Mouse (Mus musculus) brain, embryonic 14.5 days (tissue): Measurements from ENCODE around the gene Cpne9. TPM values are rescaled to one million over a fixed set of nuclear protein-coding genes. Genes with fewer than 3 reads are reported as not detected.

Source experiments
- DNase-seq: peaks from one replicate; pipeline ENCODE4 v3.0.0-alpha.2; 2011; ENCODE audit warnings: low read depth
- CTCF ChIP-seq: fragments of 200-500 bp; IDR thresholded peaks from 2 replicates; pipeline ENCODE4 v1.5.1; 2012; ENCODE audit warnings: inconsistent platforms, mild to moderate bottlenecking, moderate library complexity, borderline replicate concordance; ENCODE audit not compliant: insufficient read depth, insufficient read length; ENCODE audit errors: extremely low read depth
- POLR2A ChIP-seq: fragments of 200-500 bp; IDR thresholded peaks from 2 replicates; pipeline ENCODE4 v1.6.1; 2012; ENCODE audit warnings: mild to moderate bottlenecking, inconsistent platforms, borderline replicate concordance; ENCODE audit not compliant: poor library complexity, insufficient read depth, insufficient read length, severe bottlenecking; ENCODE audit errors: extremely low read depth
- polyA plus RNA-seq: library from polyadenylated mRNA; depleted of rRNA; stranded (reverse); fragments of >200 nt; gene quantifications from 2 replicates; pipeline ENCODE4 v1.2.3, GENCODE M21; 2012; rRNA removed

The Cpne9 gene
- polyA plus RNA-seq, 1 experiment: 4.2 TPM

DNA sequence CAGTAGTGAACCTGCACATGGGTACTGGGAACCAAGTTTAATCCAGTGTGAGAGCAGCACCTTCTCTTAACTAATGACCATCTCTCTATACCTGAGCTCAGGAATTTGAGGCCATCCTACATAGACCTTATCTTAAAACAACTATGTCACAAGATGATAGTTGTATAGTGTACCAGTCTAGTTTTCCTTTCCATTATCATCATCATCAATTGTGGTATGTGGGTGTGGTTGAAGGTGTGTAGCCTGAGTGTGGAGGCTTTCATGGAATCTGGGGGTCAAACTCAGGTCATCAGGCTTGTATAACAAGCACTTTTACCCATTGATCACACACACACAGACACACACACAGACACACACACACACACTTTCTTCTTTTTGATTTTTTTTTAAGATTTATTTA lies 68.4 kb downstream of the Cpne9 start:
- TF ChIP-seq CTCF (no peak), POLR2A (no peak)
- no peak for DNase-seq

- TF ChIP-seq CTCF: no peak
- TF ChIP-seq POLR2A: no peak
- DNase-seq: no peak
Measured at GRCm38 (mm10) chr6:113351161-113351560, 69.1 kb downstream of the Cpne9 start.

GRCm38 (mm10) chr6:113351653-113352052 lies 69.5 kb downstream of the Cpne9 start:
- DNase-seq: no peak
- TF ChIP-seq POLR2A (no peak), CTCF (no peak)

- no peak for DNase-seq
- no peak for TF ChIP-seq POLR2A
- no peak for TF ChIP-seq CTCF
Measured at GRCm38 (mm10) chr6:113352820-113353219, 70.7 kb downstream of the Cpne9 start.

DNA sequence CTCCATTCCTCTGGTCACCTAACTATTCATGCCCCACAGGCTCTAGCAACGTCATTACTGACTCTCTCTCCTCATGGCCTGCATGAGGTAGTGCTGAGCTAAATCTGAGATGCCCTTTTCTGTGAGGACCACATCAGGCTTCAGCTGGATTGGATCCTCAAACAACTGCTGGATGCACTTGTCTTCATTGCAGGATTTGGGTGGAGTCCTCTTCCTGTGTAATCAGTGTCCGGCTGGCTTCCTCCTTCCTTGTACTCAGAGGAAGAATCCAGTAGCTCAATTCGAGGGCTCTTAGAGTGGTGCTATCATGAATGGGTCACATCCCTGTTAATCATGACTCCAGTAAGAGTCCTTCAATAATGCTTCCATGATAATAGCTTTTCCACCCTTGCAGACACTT lies 71.6 kb downstream of the Cpne9 start:
- DNase-seq: no peak
- TF ChIP-seq POLR2A (no peak), CTCF (no peak)

Other genes starting within 250 kb of the Cpne9 start
- gene Thumpd3, start 236.1 kb upstream of the Cpne9 start, polyA plus RNA-seq: 28.5 and 29.4 TPM in 2 replicates
- gene Setd5, start 204.9 kb upstream of the Cpne9 start, polyA plus RNA-seq: 55.2 and 77.4 TPM in 2 replicates
- gene Lhfpl4, start 86.9 kb upstream of the Cpne9 start, polyA plus RNA-seq: 55.7 and 93.3 TPM in 2 replicates
- 38.6 and 51.5 TPM in 2 replicates for gene Mtmr14, start 44.5 kb upstream of the Cpne9 start, polyA plus RNA-seq
- gene Brpf1, start 24.8 kb downstream of the Cpne9 start, polyA plus RNA-seq: 34.5 and 37.3 TPM in 2 replicates
- gene Ogg1, start 44.7 kb downstream of the Cpne9 start, polyA plus RNA-seq: 13.2 and 25.0 TPM in 2 replicates
- gene Camk1, start 61.7 kb downstream of the Cpne9 start, polyA plus RNA-seq: 62.7 and 64.7 TPM in 2 replicates
- 67.8 and 70.8 TPM in 2 replicates for gene Tada3, start 95.6 kb downstream of the Cpne9 start, polyA plus RNA-seq
- 117 and 127 TPM in 2 replicates for gene Arpc4, start 95.8 kb downstream of the Cpne9 start, polyA plus RNA-seq
- gene Ttll3, start 107.0 kb downstream of the Cpne9 start, polyA plus RNA-seq: 23.1 and 25.5 TPM in 2 replicates
- 27.6 and 50.7 TPM in 2 replicates for gene Rpusd3, start 137.0 kb downstream of the Cpne9 start, polyA plus RNA-seq
- gene Cidec, start 153.5 kb downstream of the Cpne9 start, polyA plus RNA-seq: 0.07 and 0.16 TPM in 2 replicates
- gene Jagn1, start 160.3 kb downstream of the Cpne9 start, polyA plus RNA-seq: 60.1 and 71.0 TPM in 2 replicates
- 0.47 and 0.63 TPM in 2 replicates for gene Il17re, start 176.2 kb downstream of the Cpne9 start, polyA plus RNA-seq
- gene Il17rc, start 189.1 kb downstream of the Cpne9 start, polyA plus RNA-seq: 2.7 and 3.3 TPM in 2 replicates
- gene Creld1, start 201.0 kb downstream of the Cpne9 start, polyA plus RNA-seq: 33.3 and 42.2 TPM in 2 replicates
- 8.7 and 8.9 TPM in 2 replicates for gene Prrt3, start 219.6 kb downstream of the Cpne9 start, polyA plus RNA-seq
- 63.0 TPM in 2 replicates for gene Emc3, start 249.3 kb downstream of the Cpne9 start, polyA plus RNA-seq
- 5.0 and 9.1 TPM in 2 replicates for gene Fancd2, start 249.4 kb downstream of the Cpne9 start, polyA plus RNA-seq